Mouse (Mus musculus): ENCODE data around the gene Brd1.
"Not testable (repeated sequence)": the region's sequence is repeated elsewhere in the genome, so short reads cannot be mapped to it uniquely, and the experiment has no call there.

The Brd1 gene

GRCm38 (mm10) chr15:88733834-88734571 is at the start of gene Brd1:
TSS of gene Brd1 (minus strand) at chr15:88734233.
- DNase-seq (ENCODE audit: low read depth) = peak; percentile 76

- not testable (repeated sequence) for DNase-seq (ENCODE audit: low read depth)
Observed at GRCm38 (mm10) chr15:88774630-88775029, 40.6 kb upstream of the Brd1 start.

- no peak for DNase-seq (ENCODE audit: low read depth)
Observed at GRCm38 (mm10) chr15:88768537-88768936, 34.5 kb upstream of the Brd1 start.

GRCm38 (mm10) chr15:88766139-88766538 is 32.1 kb upstream of the Brd1 start:
- DNase-seq (ENCODE audit: low read depth) = peak; percentile 27

GRCm38 (mm10) chr15:88761551-88761950 is 27.5 kb upstream of the Brd1 start:
- DNase-seq (ENCODE audit: low read depth) = no peak

- DNase-seq (ENCODE audit: low read depth) = no peak
Observed at GRCm38 (mm10) chr15:88758061-88758460, 24.0 kb upstream of the Brd1 start.

GRCm38 (mm10) chr15:88755761-88756160 is 21.7 kb upstream of the Brd1 start:
- DNase-seq (ENCODE audit: low read depth) = no peak

GRCm38 (mm10) chr15:88754896-88755295 is 20.9 kb upstream of the Brd1 start:
- no peak for DNase-seq (ENCODE audit: low read depth)

- DNase-seq (ENCODE audit: low read depth) = no peak
Observed at GRCm38 (mm10) chr15:88752403-88752733, 18.3 kb upstream of the Brd1 start.

GRCm38 (mm10) chr15:88751564-88752402 is 17.8 kb upstream of the Brd1 start, which contains the start of gene Zbed4:
TSS of gene Zbed4 (plus strand) at chr15:88751660.
- peak; percentile 77 for DNase-seq (ENCODE audit: low read depth)

- DNase-seq (ENCODE audit: low read depth) = peak; percentile 99
Observed at GRCm38 (mm10) chr15:88750677-88751563, 16.9 kb upstream of the Brd1 start.

- DNase-seq (ENCODE audit: low read depth) = no peak
Observed at GRCm38 (mm10) chr15:88750032-88750431, 16.0 kb upstream of the Brd1 start.

- DNase-seq (ENCODE audit: low read depth) = not testable (repeated sequence)
Observed at GRCm38 (mm10) chr15:88749617-88750016, 15.6 kb upstream of the Brd1 start.

- DNase-seq (ENCODE audit: low read depth) = no peak
Observed at GRCm38 (mm10) chr15:88745926-88746325, 11.9 kb upstream of the Brd1 start.

- DNase-seq (ENCODE audit: low read depth) = no peak
Observed at GRCm38 (mm10) chr15:88745347-88745746, 11.3 kb upstream of the Brd1 start.

- not testable (repeated sequence) for DNase-seq (ENCODE audit: low read depth)
Observed at GRCm38 (mm10) chr15:88743371-88743770, 9.3 kb upstream of the Brd1 start.

- DNase-seq (ENCODE audit: low read depth) = no peak
Observed at GRCm38 (mm10) chr15:88741366-88741765, 7.3 kb upstream of the Brd1 start.

- DNase-seq (ENCODE audit: low read depth) = no peak
Observed at GRCm38 (mm10) chr15:88738466-88738865, 4.4 kb upstream of the Brd1 start.

- DNase-seq (ENCODE audit: low read depth) = peak; percentile 42
Observed at GRCm38 (mm10) chr15:88736166-88736565, 2.1 kb upstream of the Brd1 start.

- peak; percentile 84 for DNase-seq (ENCODE audit: low read depth)
Observed at GRCm38 (mm10) chr15:88733041-88733751, 837 bp downstream of the Brd1 start.

- DNase-seq (ENCODE audit: low read depth) = no peak
Observed at GRCm38 (mm10) chr15:88732405-88733020, 1.5 kb downstream of the Brd1 start.

Measured in induced T-regulatory cell, adult 2 months (primary cell).